Mouse (Mus musculus): ENCODE measurements around the gene Rnf180.

- TF ChIP-seq POLR2A (IDR thresholded peaks at IDR 0.05; ENCODE audit: borderline replicate concordance, insufficient read depth, low read length), result no peak
- TF ChIP-seq CTCF (IDR thresholded peaks at IDR 0.05; ENCODE audit: borderline replicate concordance, insufficient read depth, low read depth, low read length), result no peak
These were observed 53.8 kb downstream of the Rnf180 start for GRCm38 (mm10) chr13:105240810-105241209.
